Mouse (Mus musculus): ENCODE measurements at regions not wholly inside any gene's neighbourhood (a gene's known extent, or its start where the extent isn't known, plus 50 kb on each side); places are given as distances from the start of the nearest gene placed in this dataset.
"Not testable (repeated sequence)": the region's sequence is repeated elsewhere in the genome, so short reads cannot be mapped to it uniquely, and the experiment has no call there.

DNA sequence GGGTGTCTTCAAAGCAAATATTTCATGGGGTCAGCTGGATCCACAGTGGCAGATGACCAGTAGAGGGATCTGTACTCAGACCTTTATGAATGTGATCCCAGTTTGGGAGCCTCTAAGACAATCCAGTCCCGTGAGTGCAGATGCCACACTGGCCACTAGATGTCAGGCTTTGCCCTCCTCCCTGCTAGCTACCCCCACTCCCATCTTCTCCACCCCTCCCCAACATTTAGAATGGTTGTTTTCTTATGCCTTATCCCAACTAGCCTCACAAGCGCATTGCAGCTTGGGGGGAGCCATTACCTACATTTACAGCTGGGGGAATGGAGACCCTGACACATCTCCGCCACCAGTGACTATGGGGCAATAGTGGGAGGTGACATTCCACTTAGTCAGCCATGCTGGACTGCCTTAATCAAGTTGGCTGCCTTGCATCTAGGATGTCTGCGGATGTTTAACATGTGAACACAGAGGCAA, 156.9 kb upstream of the Rxfp2 start:
- TF ChIP-seq CTCF (conservative IDR thresholded peaks at IDR 0.05): peak; percentile 90
- Histone ChIP-seq H3K27ac (no peak overlapping the region), H3K4me3 (no peak overlapping the region)
- peak; percentile 47 to 67 for DNase-seq (ENCODE audit: low spot score in 2 of 2)

DNA sequence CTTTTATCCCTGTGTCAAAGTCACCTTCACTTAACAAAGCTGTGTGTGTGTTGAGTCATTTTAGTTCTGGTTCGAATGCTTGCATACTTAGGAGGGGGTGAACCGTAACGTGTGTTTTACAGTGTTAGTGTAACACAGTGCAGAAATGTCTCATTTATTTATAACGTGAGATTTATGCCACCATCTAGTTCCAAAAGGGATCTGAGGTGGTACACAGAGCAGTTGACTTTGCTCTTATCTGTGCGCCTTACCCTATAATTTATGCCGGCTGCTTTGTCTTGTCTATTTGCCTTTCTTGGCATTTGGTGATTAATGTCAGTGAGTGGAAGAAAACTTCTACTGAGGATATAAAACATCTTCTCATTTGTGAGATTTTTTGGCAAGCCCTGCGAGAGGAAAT, 150.5 kb upstream of the Rxfp2 start:
- no peak overlapping the region for H3K4me3 ChIP-seq
- TF ChIP-seq CTCF (conservative IDR thresholded peaks at IDR 0.05): no peak
- DNase-seq (ENCODE audit: low spot score in 2 of 2): peak in 1 of 2 experiments; percentile 16
- no peak overlapping the region for H3K27ac ChIP-seq

- Histone ChIP-seq H3K4me3 (no peak overlapping the region), H3K27ac (no peak overlapping the region)
- no peak for TF ChIP-seq CTCF (conservative IDR thresholded peaks at IDR 0.05)
- no peak for DNase-seq (ENCODE audit: low spot score in 2 of 2)
Measured at GRCm38 (mm10) chr5:149869441-149869840, 149.0 kb upstream of the Rxfp2 start.

DNA sequence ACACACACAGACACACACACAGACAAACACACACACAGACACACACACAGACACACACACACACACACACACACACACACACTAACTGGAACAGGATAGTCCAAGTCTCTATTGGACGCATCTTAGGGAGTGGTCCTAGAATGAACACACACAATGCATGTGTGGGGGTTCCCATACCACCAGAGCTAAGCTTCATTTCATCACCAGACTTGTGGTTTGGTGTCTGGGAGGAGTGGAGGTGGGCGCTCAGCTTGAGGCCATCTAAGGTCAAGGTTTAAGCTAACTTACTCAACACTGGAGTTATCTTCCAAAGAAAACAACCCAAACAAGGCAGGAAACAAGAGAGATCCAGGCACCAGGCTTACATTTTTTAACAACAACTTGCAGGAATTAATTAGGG, 147.9 kb upstream of the Rxfp2 start:
- Histone ChIP-seq H3K4me3 (no peak overlapping the region), H3K27ac (no peak overlapping the region)
- DNase-seq (ENCODE audit: low spot score in 2 of 2): no peak
- no peak for TF ChIP-seq CTCF (conservative IDR thresholded peaks at IDR 0.05)

DNA sequence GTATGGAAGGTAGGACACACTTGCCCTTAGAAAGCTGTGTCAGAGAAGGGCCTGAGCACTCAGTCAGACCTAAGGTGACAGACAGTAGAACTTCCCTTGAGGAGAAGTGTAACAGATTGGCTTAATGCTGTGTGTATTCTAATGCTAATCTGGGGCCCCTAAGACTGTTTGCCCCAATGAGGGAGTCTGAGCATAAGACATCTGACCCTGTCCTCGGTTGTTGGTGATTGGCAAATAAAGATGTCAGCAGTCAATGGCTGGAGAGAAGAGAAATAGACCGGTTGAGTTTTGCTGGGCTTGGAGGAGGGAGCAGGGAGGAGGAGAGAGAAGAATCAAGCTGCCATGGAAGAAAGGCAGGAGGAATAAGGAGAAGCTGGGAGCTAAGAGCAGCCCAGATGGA, 147.0 kb upstream of the Rxfp2 start:
- no peak for TF ChIP-seq CTCF (conservative IDR thresholded peaks at IDR 0.05)
- H3K4me3 ChIP-seq: no peak overlapping the region
- no peak overlapping the region for H3K27ac ChIP-seq
- DNase-seq (ENCODE audit: low spot score in 2 of 2): no peak

- no peak overlapping the region for H3K27ac ChIP-seq
- no peak for TF ChIP-seq CTCF (conservative IDR thresholded peaks at IDR 0.05)
- DNase-seq (ENCODE audit: low spot score in 2 of 2): no peak
Measured at GRCm38 (mm10) chr5:149873482-149874002, 144.9 kb upstream of the Rxfp2 start.

GRCm38 (mm10) chr5:149874342-149874741, 144.1 kb upstream of the Rxfp2 start:
- no peak for DNase-seq (ENCODE audit: low spot score in 2 of 2)
- H3K4me3 ChIP-seq: no peak overlapping the region
- TF ChIP-seq CTCF (conservative IDR thresholded peaks at IDR 0.05): peak; percentile 72
- H3K27ac ChIP-seq: no peak overlapping the region

More at GRCm38 (mm10) chr5:149873482-149874002, 144.9 kb upstream of the Rxfp2 start:
- no peak overlapping the region for H3K4me3 ChIP-seq

DNA sequence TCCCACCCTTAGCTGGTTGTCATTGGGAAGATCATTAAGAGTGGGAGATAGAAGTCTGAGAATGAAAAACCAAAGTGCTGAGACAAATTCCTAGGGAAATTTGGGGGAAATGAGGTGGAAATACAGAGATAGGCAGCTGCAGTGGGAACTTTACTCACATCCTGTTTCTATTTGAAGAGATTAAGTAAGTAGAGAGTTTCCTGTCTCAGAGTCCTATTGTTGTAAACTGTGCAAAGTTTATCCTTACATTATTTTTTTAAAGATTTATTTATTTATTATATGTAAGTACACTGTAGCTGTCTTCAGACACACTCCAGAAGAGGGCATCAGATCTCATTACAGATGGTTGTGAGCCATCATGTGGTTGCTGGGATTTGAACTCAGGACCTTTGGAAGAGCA, 126.0 kb upstream of the Rxfp2 start:
- H3K27ac ChIP-seq; H3K4me3 ChIP-seq; DNase-seq (ENCODE audit: low spot score in 2 of 2): not testable (repeated sequence)

GRCm38 (mm10) chr5:149906927-149907326, 111.5 kb upstream of the Rxfp2 start:
- H3K27ac ChIP-seq: no peak overlapping the region
- TF ChIP-seq CTCF (conservative IDR thresholded peaks at IDR 0.05): no peak
- no peak for DNase-seq (ENCODE audit: low spot score in 2 of 2)
- H3K4me3 ChIP-seq: no peak overlapping the region

DNA sequence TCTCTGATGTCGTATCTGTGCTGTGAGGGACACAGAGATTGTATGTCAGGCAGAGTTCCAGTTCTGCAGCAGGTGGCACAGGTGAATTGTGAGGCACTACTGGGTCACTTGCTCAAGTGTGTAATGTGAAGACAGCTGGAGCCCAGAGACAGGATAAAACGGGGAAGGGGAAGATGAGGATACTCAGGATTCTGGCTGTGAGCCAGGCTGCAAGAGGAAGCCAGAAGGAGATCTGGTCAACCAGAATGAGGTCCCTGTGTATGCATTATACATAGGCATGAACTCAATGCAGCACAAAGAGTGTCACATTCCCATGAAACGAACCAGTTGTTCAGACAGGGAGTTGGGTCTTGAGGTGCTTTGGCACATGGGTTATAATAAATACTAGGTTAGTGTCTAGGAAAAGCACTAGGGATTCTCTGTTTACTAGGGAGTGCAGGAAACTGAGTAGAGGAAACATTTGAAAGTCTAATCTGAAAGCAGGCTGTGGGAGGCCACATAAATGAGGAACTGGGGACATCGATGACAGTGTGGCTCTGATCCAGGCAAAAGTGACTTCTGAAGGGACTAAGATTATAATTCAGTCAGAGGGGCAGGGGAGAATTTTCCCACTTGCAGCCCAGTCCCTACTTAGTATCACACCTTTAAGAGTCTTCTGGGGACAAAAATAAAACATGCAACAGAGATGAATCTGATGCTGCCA, 109.9 kb upstream of the Rxfp2 start:
- Histone ChIP-seq H3K4me3 (no peak overlapping the region), H3K27ac (no peak overlapping the region)
- no peak for TF ChIP-seq CTCF (conservative IDR thresholded peaks at IDR 0.05)
- no peak for DNase-seq (ENCODE audit: low spot score in 2 of 2)

- H3K4me3 ChIP-seq: no peak overlapping the region
- DNase-seq (ENCODE audit: low spot score in 2 of 2): no peak
- no peak overlapping the region for H3K27ac ChIP-seq
- TF ChIP-seq CTCF (conservative IDR thresholded peaks at IDR 0.05): no peak
Measured at GRCm38 (mm10) chr5:149909108-149909739, 109.3 kb upstream of the Rxfp2 start.

- Histone ChIP-seq H3K4me3 (no peak overlapping the region), H3K27ac (no peak overlapping the region)
- DNase-seq (ENCODE audit: low spot score in 2 of 2): no peak
- no peak for TF ChIP-seq CTCF (conservative IDR thresholded peaks at IDR 0.05)
Measured at GRCm38 (mm10) chr5:149909971-149910370, 108.5 kb upstream of the Rxfp2 start.

DNA sequence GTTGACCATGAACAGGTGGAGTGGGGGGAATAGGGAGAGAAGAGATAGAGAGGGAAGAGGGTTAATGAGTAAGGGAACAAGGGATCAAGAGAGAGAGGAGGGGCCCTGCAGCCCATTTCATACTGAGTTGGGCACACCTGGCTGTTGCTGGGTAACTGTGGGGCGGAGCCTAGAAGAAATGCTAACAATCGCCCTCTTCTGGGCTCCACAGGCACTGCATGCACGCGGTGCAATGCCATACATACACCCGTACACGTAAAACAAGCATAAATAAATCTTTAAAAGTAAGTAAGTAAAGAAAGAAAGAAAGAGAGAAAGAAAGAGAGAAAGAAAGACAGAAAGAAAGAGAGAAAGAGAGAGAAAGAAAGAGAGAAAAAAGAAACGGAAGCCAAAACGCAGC, 106.5 kb upstream of the Rxfp2 start:
- TF ChIP-seq CTCF (conservative IDR thresholded peaks at IDR 0.05): peak; percentile 37
- DNase-seq (ENCODE audit: low spot score in 2 of 2): no peak
- no peak overlapping the region for H3K4me3 ChIP-seq
- H3K27ac ChIP-seq: no peak overlapping the region

DNA sequence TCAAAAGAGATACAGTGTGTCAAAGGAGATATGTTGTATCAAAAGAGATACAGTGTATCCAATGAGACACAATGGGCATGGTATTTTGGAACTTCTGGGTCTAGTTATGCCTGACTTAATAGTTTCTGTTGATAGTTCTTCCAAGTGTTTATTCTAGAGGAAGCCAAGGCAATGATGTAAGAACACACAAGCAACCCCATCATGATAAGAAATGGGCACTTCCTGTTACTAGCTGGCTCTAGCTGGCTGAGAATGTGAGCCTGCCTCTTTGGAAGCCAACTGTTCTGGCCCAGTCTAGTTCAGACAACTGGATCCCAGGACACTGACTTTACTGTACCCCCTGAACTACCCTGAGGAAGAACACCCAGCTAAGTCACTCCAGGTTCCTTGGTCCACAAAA, 102.7 kb upstream of the Rxfp2 start:
- TF ChIP-seq CTCF (conservative IDR thresholded peaks at IDR 0.05): no peak
- no peak for DNase-seq (ENCODE audit: low spot score in 2 of 2)
- Histone ChIP-seq H3K27ac (no peak overlapping the region), H3K4me3 (no peak overlapping the region)
